Mouse (Mus musculus): ENCODE measurements around the gene Hnrnpul1.

DNA sequence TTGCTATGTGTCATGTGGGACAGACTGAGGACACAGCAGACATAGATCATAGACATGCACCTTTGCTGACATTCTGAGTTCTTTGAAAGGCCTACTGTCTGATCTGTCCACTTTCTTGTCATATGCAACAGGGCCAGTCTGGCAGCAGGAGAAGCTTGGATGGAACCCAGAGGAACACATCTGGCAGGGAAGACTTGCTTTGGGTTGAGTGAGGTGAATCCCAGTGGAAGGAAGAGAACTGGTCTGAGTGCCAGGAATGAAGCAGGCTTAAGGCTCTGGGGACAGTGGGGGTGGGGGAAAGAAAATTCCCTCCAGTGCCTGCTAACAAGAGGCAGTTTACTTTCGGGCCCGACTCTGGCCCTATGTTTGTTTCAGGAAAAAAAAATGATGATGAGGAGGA lies 24.7 kb downstream of the Hnrnpul1 start:
- TF ChIP-seq CTCF (IDR thresholded peaks at IDR 0.05) = no peak
- TF ChIP-seq EP300 (IDR thresholded peaks at IDR 0.05) = no peak

All from lung, postnatal 0 days (tissue).